Mouse (Mus musculus): ENCODE data around the gene Olfr107. TPM values are rescaled to one million over a fixed set of nuclear protein-coding genes. Genes with fewer than 3 reads are reported as not detected.

Gene Olfr107
- total RNA-seq (2021), result not detected
- long read RNA-seq, experiment 1, result 0 reads
- long read RNA-seq, experiment 2, result 0 reads

- no peak for DNase-seq (ENCODE audit: low spot score in 2 of 2)
Observed at GRCm38 (mm10) chr17:37398926-37399325, at the start of gene Olfr107. Gene Olfr107, plus strand, starts transcription at chr17:37399226.

GRCm38 (mm10) chr17:37359282-37359681 is 39.7 kb upstream of the Olfr107 start, which contains the start of gene Olfr104-ps:
Gene Olfr104-ps, plus strand, starts transcription at chr17:37359582.
- no peak for DNase-seq (ENCODE audit: low spot score in 2 of 2)

- DNase-seq (ENCODE audit: low spot score in 2 of 2), result no peak
Observed at GRCm38 (mm10) chr17:37378733-37379132, 20.3 kb upstream of the Olfr107 start, which contains the start of gene Olfr105-ps. Gene Olfr105-ps, plus strand, starts transcription at chr17:37379033.

GRCm38 (mm10) chr17:37390093-37390492 is 8.9 kb upstream of the Olfr107 start, which contains the start of gene Olfr106-ps:
Gene Olfr106-ps, plus strand, starts transcription at chr17:37390393.
- no peak for DNase-seq (ENCODE audit: low spot score in 2 of 2)

- no peak for DNase-seq (ENCODE audit: low spot score in 2 of 2)
Observed at GRCm38 (mm10) chr17:37413380-37413779, 14.4 kb downstream of the Olfr107 start.

GRCm38 (mm10) chr17:37445180-37445579 is 46.2 kb downstream of the Olfr107 start, which contains the start of gene Olfr108:
Gene Olfr108, plus strand, starts transcription at chr17:37445480.
- no peak for DNase-seq (ENCODE audit: low spot score in 2 of 2)

Other genes starting within 250 kb of the Olfr107 start
- not detected for gene Olfr93, start 237.7 kb upstream of the Olfr107 start, total RNA-seq (2021)
- not detected for gene Ubd, start 205.3 kb upstream of the Olfr107 start, total RNA-seq (2021)
- gene Olfr94, start 198.2 kb upstream of the Olfr107 start, total RNA-seq (2021), result not detected
- gene Olfr95, start 186.1 kb upstream of the Olfr107 start, total RNA-seq (2021), result not detected
- not detected for gene Olfr96, start 179.1 kb upstream of the Olfr107 start, total RNA-seq (2021)
- not detected for gene Olfr97, start 161.9 kb upstream of the Olfr107 start, total RNA-seq (2021)
- gene Olfr98, start 135.5 kb upstream of the Olfr107 start, total RNA-seq (2021), result not detected
- 1 to 10 TPM; 1.6 to 2.1 TPM for gene H2-M3, start 129.0 kb upstream of the Olfr107 start, total RNA-seq (2021)
- gene Olfr99, start 115.8 kb upstream of the Olfr107 start, total RNA-seq (2021), result not detected
- gene Olfr101, start 94.9 kb upstream of the Olfr107 start, total RNA-seq (2021), result not detected
- gene Olfr102, start 82.2 kb upstream of the Olfr107 start, total RNA-seq (2021), result not detected
- gene Olfr103, start 59.5 kb upstream of the Olfr107 start, total RNA-seq (2021), result not detected
- gene Olfr104-ps, start 39.6 kb upstream of the Olfr107 start, total RNA-seq (2021), result not detected
- gene Olfr105-ps, start 20.2 kb upstream of the Olfr107 start, total RNA-seq (2021), result not detected
- not detected for gene Olfr106-ps, start 8.8 kb upstream of the Olfr107 start, total RNA-seq (2021)
- not detected for gene Olfr108, start 46.3 kb downstream of the Olfr107 start, total RNA-seq (2021)
- gene Olfr109, start 59.7 kb downstream of the Olfr107 start, total RNA-seq (2021), result not detected
- gene H2-M2, start 84.3 kb downstream of the Olfr107 start, total RNA-seq (2021), result not detected
- not detected for gene Olfr110, start 93.2 kb downstream of the Olfr107 start, total RNA-seq (2021)
- gene Olfr111, start 108.8 kb downstream of the Olfr107 start, total RNA-seq (2021), result not detected
- not detected for gene Olfr112, start 170.2 kb downstream of the Olfr107 start, total RNA-seq (2021)
- not detected for gene Olfr113, start 178.4 kb downstream of the Olfr107 start, total RNA-seq (2021)
- gene Olfr114, start 193.5 kb downstream of the Olfr107 start, total RNA-seq (2021), result not detected
- not detected for gene Olfr115, start 227.9 kb downstream of the Olfr107 start, total RNA-seq (2021)
- not detected for gene Olfr116, start 228.0 kb downstream of the Olfr107 start, total RNA-seq (2021)